Mouse (Mus musculus) forebrain, embryonic 14.5 days (tissue): Measurements from ENCODE around the gene Snupn. TPM values are rescaled to one million over a fixed set of nuclear protein-coding genes. Genes with fewer than 3 reads are reported as not detected.
"Not testable (repeated sequence)": the region's sequence is repeated elsewhere in the genome, so short reads cannot be mapped to it uniquely, and the experiment has no call there.

Experiments
- ATAC-seq: fragments of 200-750 bp; cut with Nextera tagmentation; 2 replicates; pipeline ENCODE4 v1.8.0; 2017; ENCODE audit warnings: mild to moderate bottlenecking, moderate library complexity
- DNase-seq: peaks from one replicate; pipeline ENCODE4 v3.0.0-alpha.2; 2015; ENCODE audit warnings: low spot score
- H3K27ac ChIP-seq: fragments of 300-500 bp; sonication (generic); 2 replicates; pipeline ENCODE4 v1.5.1; 2014; ENCODE audit warnings: low read depth, mild to moderate bottlenecking, control low read depth, low read length, moderate library complexity
- H3K27me3 ChIP-seq: fragments of 300-500 bp; sonication (generic); replicated peaks from 2 replicates; pipeline ENCODE4 v1.6.1; 2014; ENCODE audit warnings: low read length, control low read depth, mixed read lengths; ENCODE audit not compliant: control insufficient read depth, insufficient read depth
- H3K36me3 ChIP-seq: fragments of 300-500 bp; sonication (generic); 2 replicates; pipeline ENCODE4 v1.6.1; 2014; ENCODE audit warnings: low read length, control low read depth; ENCODE audit not compliant: control insufficient read depth, insufficient read depth
- H3K4me1 ChIP-seq: fragments of 300-500 bp; sonication (generic); 2 replicates; pipeline ENCODE4 v1.6.1; 2014; ENCODE audit warnings: antibody characterized with exemption, low read length, control low read depth; ENCODE audit not compliant: control insufficient read depth, insufficient read depth
- H3K4me2 ChIP-seq: fragments of 300-500 bp; sonication (generic); 2 replicates; pipeline ENCODE4 v1.6.1; 2014; ENCODE audit warnings: mild to moderate bottlenecking, control low read depth, low read length
- H3K4me3 ChIP-seq: fragments of 300-500 bp; sonication (generic); 2 replicates; pipeline ENCODE4 v1.5.1; 2014; ENCODE audit warnings: low read depth, low read length, control low read depth
- H3K9ac ChIP-seq: fragments of 300-500 bp; sonication (generic); 2 replicates; pipeline ENCODE4 v1.6.1; 2014; ENCODE audit warnings: mild to moderate bottlenecking, low read length, control low read depth, moderate library complexity
- H3K9me3 ChIP-seq: fragments of 300-500 bp; sonication (generic); replicated peaks from 2 replicates; pipeline ENCODE4 v1.6.1; 2016; ENCODE audit warnings: low read length, control low read depth, mixed read lengths; ENCODE audit not compliant: control insufficient read depth
- WGBS: fragments of 180-500 bp; shearing (Covaris S2); extraction: QIAGEN DNeasy Blood & Tissue Kit; methylation state at CpG from one replicate; pipeline ENCODE4 v1.1.7; 2014; 5-methylcytosine and 5-hydroxymethylcytosine counted together
- polyA plus RNA-seq: library from polyadenylated mRNA; unstranded; fragments of >200 nt; fragmentation: Nextera tagmentation; extraction: Ambion mirVana; gene quantifications from 2 replicates; pipeline ENCODE4 v1.2.1, GENCODE M21; 2014

Gene Snupn
- 27.4 and 29.1 TPM in 2 replicates for polyA plus RNA-seq

- WGBS = under 1% methylated on average over 50 of the region's 50 CpGs
- Histone ChIP-seq H3K4me2 (peak within 1 kb of the TSS; percentile 85), H3K36me3 (no peaks in the 10 kb centered on the region), H3K4me3 (peak within 1 kb of the TSS; percentile 61), H3K27me3 (no peaks in the 10 kb centered on the region), H3K9me3 (no peaks in the 10 kb centered on the region), H3K27ac (peak within 1 kb of the TSS; percentile 86), H3K9ac (peak within 1 kb of the TSS; percentile 74), H3K4me1 (peaks cover 4% of the 10 kb centered on the region; the same call in 1 of the 2 replicates)
- ATAC-seq (peak; percentile 100), DNase-seq (peak; percentile 100)
Measured at GRCm38 (mm10) chr9:56950414-56951400, at the start of gene Snupn. Gene Snupn, plus strand, starts transcription at chr9:56950878.

GRCm38 (mm10) chr9:56901187-56901586 is 49.5 kb upstream of the Snupn start:
- no peak overlapping the region for H3K4me2 ChIP-seq
- ATAC-seq (no peak), DNase-seq (no peak)
- no peaks in the 10 kb centered on the region for H3K36me3 ChIP-seq
- H3K27me3 ChIP-seq = no peaks in the 10 kb centered on the region
- no peak overlapping the region for H3K9ac ChIP-seq
- H3K27ac ChIP-seq = no peak overlapping the region
- no peak overlapping the region for H3K4me3 ChIP-seq
- WGBS = 76% methylated on average over 8 of the region's 8 CpGs
- no peaks in the 10 kb centered on the region for H3K9me3 ChIP-seq
- no peaks in the 10 kb centered on the region for H3K4me1 ChIP-seq

- no peak for ATAC-seq
- WGBS = 90% methylated on average over 3 of the region's 3 CpGs
- no peaks in the 10 kb centered on the region for H3K27me3 ChIP-seq
Measured at GRCm38 (mm10) chr9:56903662-56904061, 47.0 kb upstream of the Snupn start.

GRCm38 (mm10) chr9:56907549-56907948 is 43.1 kb upstream of the Snupn start:
- no peak overlapping the region for H3K4me3 ChIP-seq
- no peak overlapping the region for H3K4me2 ChIP-seq
- H3K27me3 ChIP-seq = no peaks in the 10 kb centered on the region
- ATAC-seq (no peak), DNase-seq (no peak)
- no peak overlapping the region for H3K27ac ChIP-seq
- H3K36me3 ChIP-seq = no peaks in the 10 kb centered on the region
- H3K4me1 ChIP-seq = no peaks in the 10 kb centered on the region
- 86% methylated on average over 9 of the region's 9 CpGs for WGBS
- no peak overlapping the region for H3K9ac ChIP-seq
- no peaks in the 10 kb centered on the region for H3K9me3 ChIP-seq

More at GRCm38 (mm10) chr9:56903662-56904061, 47.0 kb upstream of the Snupn start:
- Histone ChIP-seq H3K36me3 (no peaks in the 10 kb centered on the region), H3K4me3 (no peak overlapping the region), H3K4me1 (no peaks in the 10 kb centered on the region), H3K4me2 (no peak overlapping the region), H3K9ac (no peak overlapping the region), H3K9me3 (no peaks in the 10 kb centered on the region), H3K27ac (no peak overlapping the region)
- DNase-seq = no peak

GRCm38 (mm10) chr9:56909991-56910390 is 40.7 kb upstream of the Snupn start:
- H3K27ac ChIP-seq, ATAC-seq, DNase-seq, H3K27me3 ChIP-seq, H3K4me2 ChIP-seq, H3K4me1 ChIP-seq, H3K36me3 ChIP-seq, H3K9me3 ChIP-seq, H3K4me3 ChIP-seq, H3K9ac ChIP-seq: not testable (repeated sequence)
- 56% methylated on average over 4 of the region's 4 CpGs for WGBS

- Histone ChIP-seq H3K27ac (no peak overlapping the region), H3K4me2 (no peak overlapping the region), H3K9me3 (no peaks in the 10 kb centered on the region), H3K4me3 (no peak overlapping the region), H3K4me1 (no peaks in the 10 kb centered on the region), H3K27me3 (no peaks in the 10 kb centered on the region), H3K36me3 (no peaks in the 10 kb centered on the region), H3K9ac (no peak overlapping the region)
- no peak for DNase-seq
- no peak for ATAC-seq
- WGBS = 83% methylated on average over 1 of the region's 1 CpGs
Measured at GRCm38 (mm10) chr9:56911017-56911416, 39.7 kb upstream of the Snupn start.

GRCm38 (mm10) chr9:56913991-56914390 is 36.7 kb upstream of the Snupn start:
- H3K9ac ChIP-seq = no peak overlapping the region
- DNase-seq (no peak), ATAC-seq (no peak)
- H3K4me1 ChIP-seq = no peaks in the 10 kb centered on the region
- no peak overlapping the region for H3K27ac ChIP-seq
- WGBS = 93% methylated on average over 9 of the region's 9 CpGs
- no peaks in the 10 kb centered on the region; the same call in 1 of the 2 replicates for H3K36me3 ChIP-seq
- no peaks in the 10 kb centered on the region for H3K9me3 ChIP-seq
- no peak overlapping the region for H3K4me2 ChIP-seq
- H3K4me3 ChIP-seq = no peak overlapping the region
- H3K27me3 ChIP-seq = no peaks in the 10 kb centered on the region

- no peak for ATAC-seq
- DNase-seq = no peak
Measured at GRCm38 (mm10) chr9:56915116-56915515, 35.6 kb upstream of the Snupn start.

More at GRCm38 (mm10) chr9:56915116-56915515, 35.6 kb upstream of the Snupn start:
- Histone ChIP-seq H3K27me3 (no peaks in the 10 kb centered on the region), H3K27ac (no peak overlapping the region), H3K4me3 (no peak overlapping the region), H3K4me1 (no peaks in the 10 kb centered on the region), H3K9me3 (no peaks in the 10 kb centered on the region), H3K4me2 (no peak overlapping the region), H3K9ac (no peak overlapping the region), H3K36me3 (no peaks in the 10 kb centered on the region; the same call in 1 of the 2 replicates)
- WGBS = 90% methylated on average over 1 of the region's 1 CpGs
